Mouse (Mus musculus) C2C12 (cell line): ENCODE measurements around the gene Plcb2. TPM values are rescaled to one million over a fixed set of nuclear protein-coding genes. Genes with fewer than 3 reads are reported as not detected.

ENCODE experiments used
- H3K27me3 ChIP-seq: one replicate; pipeline ENCODE4 v1.6.1; 2011; ENCODE audit not compliant: control insufficient read depth, insufficient read depth, insufficient read length
- H3K36me3 ChIP-seq: one replicate; pipeline ENCODE4 v1.6.1; 2011; ENCODE audit not compliant: control insufficient read depth, insufficient read depth
- H3K4me3 ChIP-seq: one replicate; pipeline ENCODE4 v1.5.1; 2011; ENCODE audit warnings: mild to moderate bottlenecking, control low read depth; ENCODE audit not compliant: poor library complexity, insufficient read depth, severe bottlenecking
- H3K79me2 ChIP-seq: one replicate; pipeline ENCODE4 v1.6.1; 2011; ENCODE audit not compliant: control insufficient read depth, insufficient read depth
- H3K79me3 ChIP-seq: one replicate; pipeline ENCODE4 v1.6.1; 2011; ENCODE audit warnings: low read depth, control low read depth
- H3ac ChIP-seq: one replicate; pipeline ENCODE3; 2011; ENCODE audit warnings: low read depth; ENCODE audit not compliant: control insufficient read depth, insufficient read length
- CEBPB ChIP-seq: IDR thresholded peaks from one replicate; pipeline ENCODE4 v1.6.1; 2011; ENCODE audit warnings: low read depth, mild to moderate bottlenecking, control low read depth, moderate library complexity
- CTCF ChIP-seq: IDR thresholded peaks from one replicate; pipeline ENCODE4 v1.5.1; 2011; ENCODE audit not compliant: control insufficient read depth, insufficient read depth, insufficient read length
- FOSL1 ChIP-seq: IDR thresholded peaks from one replicate; pipeline ENCODE4 v1.8.0; 2011; ENCODE audit warnings: mild to moderate bottlenecking, low read length; ENCODE audit not compliant: poor library complexity, insufficient read depth, severe bottlenecking
- MAX ChIP-seq: IDR thresholded peaks from one replicate; pipeline ENCODE4 v1.6.1; 2011; ENCODE audit warnings: mild to moderate bottlenecking, control low read depth
- MYOD1 ChIP-seq: IDR thresholded peaks from one replicate; pipeline ENCODE4 v1.6.1; 2011; ENCODE audit warnings: low read depth; ENCODE audit not compliant: control insufficient read depth, insufficient read length
- MYOG ChIP-seq: IDR thresholded peaks from one replicate; pipeline ENCODE4 v1.6.1; 2011; ENCODE audit not compliant: control insufficient read depth, insufficient read length; ENCODE audit errors: extremely low read depth
- USF1 ChIP-seq: IDR thresholded peaks from one replicate; pipeline ENCODE4 v1.6.1; 2011; ENCODE audit warnings: low read depth, mild to moderate bottlenecking, control low read depth, moderate library complexity
- polyA plus RNA-seq: library from polyadenylated mRNA; unstranded; fragments of >200 nt; fragmentation: generic; extraction: Trizol; gene quantifications from one replicate; pipeline ENCODE4 v1.2.1, GENCODE M21; 2012; ENCODE audit warnings: missing spikeins

The Plcb2 gene
- polyA plus RNA-seq, 1 experiment, result not detected

GRCm38 (mm10) chr2:118665616-118666015, 62.6 kb downstream of the Plcb2 start:
- Histone ChIP-seq H3ac (no peak overlapping the region), H3K79me3 (no peaks in the 10 kb centered on the region), H3K27me3 (no peaks in the 10 kb centered on the region), H3K36me3 (no peaks in the 10 kb centered on the region), H3K4me3 (no peak overlapping the region), H3K79me2 (no peaks in the 10 kb centered on the region)
- TF ChIP-seq MYOD1 (no peak), CEBPB (no peak), CTCF (no peak), FOSL1 (no peak), MAX (no peak)

GRCm38 (mm10) chr2:118664975-118665516, 63.2 kb downstream of the Plcb2 start:
- Histone ChIP-seq H3K79me2 (no peaks in the 10 kb centered on the region), H3K79me3 (no peaks in the 10 kb centered on the region), H3K36me3 (no peaks in the 10 kb centered on the region), H3K27me3 (no peaks in the 10 kb centered on the region), H3ac (no peak overlapping the region), H3K4me3 (no peak overlapping the region)
- TF ChIP-seq MYOD1 (no peak), CTCF (no peak), USF1 (no peak), FOSL1 (no peak), CEBPB (no peak), MYOG (no peak), MAX (no peak)

- TF ChIP-seq MAX, result no peak
- no peak for TF ChIP-seq MYOG
- TF ChIP-seq CTCF, result no peak
- no peak for TF ChIP-seq USF1
- TF ChIP-seq MYOD1, result no peak
- no peak for TF ChIP-seq FOSL1
- TF ChIP-seq CEBPB, result no peak
- H3K36me3 ChIP-seq, result no peaks in the 10 kb centered on the region
- H3K27me3 ChIP-seq, result no peaks in the 10 kb centered on the region
- H3K79me3 ChIP-seq, result no peaks in the 10 kb centered on the region
- H3K79me2 ChIP-seq, result no peaks in the 10 kb centered on the region
- no peak overlapping the region for H3K4me3 ChIP-seq
- H3ac ChIP-seq, result no peak overlapping the region
These were observed 64.2 kb downstream of the Plcb2 start for GRCm38 (mm10) chr2:118663804-118664766.

- Histone ChIP-seq H3ac (no peak within 1 kb of the TSS), H3K79me2 (no peaks in the 10 kb centered on the region), H3K4me3 (no peak within 1 kb of the TSS), H3K36me3 (no peaks in the 10 kb centered on the region), H3K27me3 (no peaks in the 10 kb centered on the region), H3K79me3 (no peaks in the 10 kb centered on the region)
- no peak for TF ChIP-seq MAX
- no peak for TF ChIP-seq FOSL1
- no peak for TF ChIP-seq MYOD1
- no peak for TF ChIP-seq USF1
- no peak for TF ChIP-seq CTCF
- no peak for TF ChIP-seq CEBPB
- no peak for TF ChIP-seq MYOG
These were observed 65.1 kb downstream of the Plcb2 start, which contains the start of gene Pak6 for GRCm38 (mm10) chr2:118662902-118663803. TSS of gene Pak6 (plus strand) at chr2:118663303.

GRCm38 (mm10) chr2:118661891-118662290, 66.3 kb downstream of the Plcb2 start:
- H3K36me3 ChIP-seq, result no peaks in the 10 kb centered on the region
- no peaks in the 10 kb centered on the region for H3K27me3 ChIP-seq
- no peak overlapping the region for H3K4me3 ChIP-seq
- TF ChIP-seq FOSL1 (no peak), CEBPB (no peak), USF1 (no peak), MYOG (no peak), MAX (no peak), MYOD1 (no peak), CTCF (no peak)
- H3K79me3 ChIP-seq, result no peaks in the 10 kb centered on the region
- H3ac ChIP-seq, result no peak overlapping the region
- no peaks in the 10 kb centered on the region for H3K79me2 ChIP-seq
